Mouse (Mus musculus) kidney, adult 2 months (tissue): ENCODE results near the gene Smco3. TPM values are rescaled to one million over a fixed set of nuclear protein-coding genes. Genes with fewer than 3 reads are reported as not detected.
A peak's percentile ranks its signal among the peaks of the same experiment; 100 is the strongest.

Source experiments
- DNase-seq: peaks from one replicate; pipeline ENCODE4 v3.0.0; 2021
- H3K27ac ChIP-seq: fragments of 200-500 bp; 2 replicates; pipeline ENCODE4 v1.5.1; 2012; ENCODE audit warnings: low read depth, low read length, control low read depth, inconsistent platforms; ENCODE audit not compliant: insufficient read depth
- H3K27me3 ChIP-seq: fragments of 200-500 bp; replicated peaks from 2 replicates; pipeline ENCODE4 v1.6.1; 2012; ENCODE audit warnings: mild to moderate bottlenecking, moderate library complexity, low read length, inconsistent platforms; ENCODE audit not compliant: control insufficient read depth, insufficient read depth
- H3K36me3 ChIP-seq: fragments of 200-500 bp; 2 replicates; pipeline ENCODE4 v1.6.1; 2012; ENCODE audit warnings: mild to moderate bottlenecking, moderate library complexity, low read length, inconsistent platforms; ENCODE audit not compliant: control insufficient read depth, insufficient read depth
- H3K4me1 ChIP-seq: fragments of 200-500 bp; 2 replicates; pipeline ENCODE4 v1.6.1; 2011; ENCODE audit warnings: low read length; ENCODE audit not compliant: control insufficient read depth, insufficient read depth
- H3K4me3 ChIP-seq: fragments of 200-500 bp; 2 replicates; pipeline ENCODE4 v1.5.1; 2011; ENCODE audit warnings: mild to moderate bottlenecking, low read depth, low read length, control low read depth; ENCODE audit not compliant: insufficient read depth
- CTCF ChIP-seq: fragments of 200-500 bp; conservative IDR thresholded peaks from 2 replicates; pipeline ENCODE4 v1.5.1; 2011; ENCODE audit warnings: low read depth, mild to moderate bottlenecking, control low read depth, low read length, moderate library complexity, mixed read lengths; ENCODE audit not compliant: insufficient read depth, insufficient read length
- POLR2A ChIP-seq: fragments of 200-500 bp; IDR thresholded peaks from one replicate; pipeline ENCODE4 v1.6.1; 2011; ENCODE audit warnings: low read depth, low read length, control low read depth
- WGBS: fragments of 180-500 bp; shearing (Covaris S2); methylation state at CpG from one replicate; pipeline ENCODE4 v1.1.7; 2018; 5-methylcytosine and 5-hydroxymethylcytosine counted together
- polyA plus RNA-seq: library from polyadenylated mRNA; depleted of rRNA; stranded (reverse); fragments of >200 nt; gene quantifications from 2 replicates; pipeline ENCODE4 v1.2.3, GENCODE M21; 2012

Smco3 gene
- polyA plus RNA-seq, 1 experiment, result 0.59 TPM

DNA sequence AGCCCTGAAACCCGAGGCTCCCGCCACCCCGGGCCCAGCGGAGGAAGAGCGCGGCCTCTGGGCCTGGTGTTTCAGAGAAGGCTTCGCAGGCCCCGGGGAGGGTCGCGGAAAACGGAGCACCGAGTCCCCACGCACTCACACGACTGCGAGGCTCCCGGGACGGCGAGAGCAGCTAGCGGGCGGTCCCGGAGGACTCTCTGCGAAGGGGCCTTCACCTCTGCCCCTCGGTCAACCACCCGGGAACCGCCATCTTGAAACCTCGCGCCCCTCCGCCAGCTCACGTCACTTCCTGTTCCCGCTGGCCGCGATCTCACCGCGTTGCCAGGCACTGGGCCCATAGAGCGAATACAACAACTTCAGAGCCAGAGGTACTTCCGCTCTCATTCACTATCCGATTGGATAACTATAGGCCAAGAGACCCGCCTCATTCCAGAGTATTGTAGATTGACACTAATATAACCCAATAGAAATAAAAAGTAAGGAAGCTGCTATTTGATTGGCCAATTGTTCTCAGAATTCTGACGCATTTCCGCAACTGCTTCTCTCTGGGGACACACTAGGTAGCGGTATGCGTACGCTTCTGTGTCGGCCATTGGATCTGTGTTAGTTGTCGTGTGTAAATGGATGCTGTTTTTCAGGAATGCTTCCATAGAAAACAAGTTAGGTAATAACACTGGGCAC is 7.2 kb downstream of the Smco3 start, which contains the start of gene Wbp11:
Wbp11 (minus strand) TSS at position 353 of the 681 bp plus-strand sequence.
- Histone ChIP-seq H3K4me1 (peaks cover 4% of the 10 kb centered on the region), H3K27ac (peak within 1 kb of the TSS; percentile 91), H3K4me3 (peak within 1 kb of the TSS; percentile 85), H3K36me3 (peaks cover 5% of the 10 kb centered on the region; the same call in 1 of the 2 replicates), H3K27me3 (no peaks in the 10 kb centered on the region)
- DNase-seq, result peak; percentile 99
- TF ChIP-seq POLR2A, result peak; percentile 54
- peak; percentile 53 for TF ChIP-seq CTCF
- under 1% methylated on average over 45 of the region's 45 CpGs for WGBS

DNA sequence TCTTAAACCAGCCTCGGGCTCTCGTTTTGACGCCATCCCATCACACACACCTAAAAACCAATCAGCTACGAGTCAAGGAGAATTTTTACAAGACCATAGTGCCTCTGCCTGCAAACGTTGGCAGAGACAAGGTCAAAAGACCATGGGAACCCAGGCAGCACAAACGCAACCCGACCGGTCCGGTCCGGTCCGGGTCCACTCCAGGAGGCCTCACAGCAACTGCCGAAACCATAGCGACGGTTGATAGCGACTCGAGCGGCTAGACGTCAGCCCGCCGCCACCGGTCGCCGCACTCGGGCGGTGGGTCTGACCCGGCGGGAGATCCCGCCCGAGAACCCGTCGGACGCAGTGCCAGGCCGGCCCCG is 7.8 kb downstream of the Smco3 start, which contains the start of gene BC049715:
BC049715 (plus strand) TSS at position 111 of the 365 bp plus-strand sequence.
- Histone ChIP-seq H3K27ac (peak within 1 kb of the TSS; percentile 91), H3K4me3 (peak within 1 kb of the TSS; percentile 85), H3K4me1 (peaks cover 4% of the 10 kb centered on the region), H3K36me3 (peaks cover 5% of the 10 kb centered on the region; the same call in 1 of the 2 replicates), H3K27me3 (no peaks in the 10 kb centered on the region)
- DNase-seq, result peak; percentile 67
- TF ChIP-seq POLR2A (no peak), CTCF (no peak)
- under 1% methylated on average over 34 of the region's 34 CpGs for WGBS

- 7% methylated on average over 7 of the region's 7 CpGs for WGBS
- DNase-seq, result no peak
- Histone ChIP-seq H3K36me3 (peaks cover 5% of the 10 kb centered on the region; the same call in 1 of the 2 replicates), H3K27ac (peak overlapping the region; percentile 91), H3K4me3 (peak overlapping the region; percentile 85), H3K27me3 (no peaks in the 10 kb centered on the region), H3K4me1 (peaks cover 4% of the 10 kb centered on the region)
- TF ChIP-seq CTCF (no peak), POLR2A (no peak)
These were observed 8.1 kb downstream of the Smco3 start for GRCm38 (mm10) chr6:136827116-136827515.

- Histone ChIP-seq H3K4me3 (no peak overlapping the region), H3K36me3 (peaks cover 5% of the 10 kb centered on the region; the same call in 1 of the 2 replicates), H3K27me3 (no peaks in the 10 kb centered on the region), H3K27ac (no peak overlapping the region), H3K4me1 (peaks cover 4% of the 10 kb centered on the region)
- no peak for DNase-seq
- TF ChIP-seq POLR2A (no peak), CTCF (no peak)
- whole genome bisulfite sequencing, result 84% methylated on average over 8 of the region's 8 CpGs
These were observed 10.3 kb downstream of the Smco3 start for GRCm38 (mm10) chr6:136824987-136825386.

DNA sequence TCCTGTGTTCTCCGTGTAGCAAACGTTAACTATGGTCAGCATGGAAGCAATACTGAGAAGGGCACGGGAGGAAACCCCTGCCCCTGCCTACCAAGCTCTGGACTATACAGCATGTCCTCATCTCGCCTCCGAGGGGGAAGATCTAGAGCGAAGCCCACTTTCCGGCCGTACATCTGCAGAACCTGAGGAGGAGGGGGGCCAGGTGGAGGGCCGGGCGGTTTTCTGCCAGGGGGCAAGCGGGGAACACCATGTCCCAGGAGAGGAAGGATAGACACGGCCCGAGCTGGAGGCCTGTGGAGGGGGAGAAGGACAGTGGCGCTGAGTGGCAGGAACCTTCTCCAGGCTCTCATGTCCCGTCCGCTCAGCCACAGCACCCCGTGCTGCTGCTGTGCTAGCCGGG is 14.2 kb downstream of the Smco3 start:
- no peak overlapping the region for H3K4me3 ChIP-seq
- no peak for DNase-seq
- peaks cover 6% of the 10 kb centered on the region for H3K36me3 ChIP-seq
- H3K4me1 ChIP-seq, result no peaks in the 10 kb centered on the region
- TF ChIP-seq CTCF (no peak), POLR2A (no peak)
- H3K27ac ChIP-seq, result no peak overlapping the region
- WGBS, result 93% methylated on average over 18 of the region's 18 CpGs
- no peaks in the 10 kb centered on the region for H3K27me3 ChIP-seq

GRCm38 (mm10) chr6:136820381-136820780 is 14.9 kb downstream of the Smco3 start:
- Histone ChIP-seq H3K4me1 (no peaks in the 10 kb centered on the region), H3K27me3 (no peaks in the 10 kb centered on the region), H3K4me3 (no peak overlapping the region), H3K36me3 (peaks cover 9% of the 10 kb centered on the region), H3K27ac (no peak overlapping the region)
- WGBS, result 95% methylated on average over 21 of the region's 21 CpGs
- TF ChIP-seq POLR2A, result no peak
- TF ChIP-seq CTCF, result no peak
- no peak for DNase-seq

DNA sequence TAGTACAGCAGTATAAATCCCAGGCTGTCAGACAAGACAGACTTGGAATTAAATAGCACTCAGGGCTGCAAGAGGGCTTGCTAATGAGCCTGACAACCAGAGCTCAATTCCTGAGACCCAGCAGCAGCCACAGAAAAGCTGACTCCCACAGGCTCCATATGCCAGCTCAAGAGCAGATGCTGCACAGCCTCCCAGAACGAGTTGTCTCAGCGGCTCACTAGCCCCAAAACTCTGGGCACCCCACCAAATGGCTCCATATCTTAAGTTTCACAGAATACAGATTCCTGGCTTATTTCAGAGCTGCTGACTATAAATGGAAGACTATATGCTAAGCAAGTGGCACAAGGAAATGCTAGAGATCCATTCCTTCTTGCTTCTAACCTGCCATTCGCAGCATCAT is 17.7 kb downstream of the Smco3 start:
- no peak overlapping the region for H3K4me3 ChIP-seq
- peaks cover 6% of the 10 kb centered on the region for H3K36me3 ChIP-seq
- DNase-seq, result no peak
- no peaks in the 10 kb centered on the region for H3K27me3 ChIP-seq
- WGBS, result 89% methylated on average over 3 of the region's 3 CpGs
- H3K27ac ChIP-seq, result no peak overlapping the region
- TF ChIP-seq POLR2A, result no peak
- TF ChIP-seq CTCF, result no peak
- H3K4me1 ChIP-seq, result no peaks in the 10 kb centered on the region
